Mouse (Mus musculus) intestine, postnatal 0 days (tissue): ENCODE measurements around the gene Ctnnd1. TPM values are rescaled to one million over a fixed set of nuclear protein-coding genes. Genes with fewer than 3 reads are reported as not detected.

Experiments
- ATAC-seq: fragments of 200-750 bp; cut with Nextera tagmentation; 2 replicates; pipeline ENCODE4 v1.8.0; 2017; ENCODE audit warnings: mild to moderate bottlenecking, moderate TSS enrichment, moderate library complexity
- H3K27ac ChIP-seq: fragments of 300-500 bp; sonication (generic); 2 replicates; pipeline ENCODE4 v1.5.1; 2014; ENCODE audit warnings: mild to moderate bottlenecking, low read depth, low read length, moderate library complexity
- H3K27me3 ChIP-seq: fragments of 300-500 bp; sonication (generic); replicated peaks from 2 replicates; pipeline ENCODE4 v1.6.1; 2014; ENCODE audit warnings: low read length, mixed read lengths; ENCODE audit not compliant: control insufficient read depth, insufficient read depth
- H3K36me3 ChIP-seq: fragments of 300-500 bp; sonication (generic); 2 replicates; pipeline ENCODE4 v1.6.1; 2014; ENCODE audit warnings: mild to moderate bottlenecking, moderate library complexity; ENCODE audit not compliant: control insufficient read depth, insufficient read depth
- H3K4me1 ChIP-seq: fragments of 300-500 bp; sonication (generic); replicated peaks from 2 replicates; pipeline ENCODE4 v1.6.1; 2014; ENCODE audit warnings: antibody characterized with exemption, low read length, mixed read lengths; ENCODE audit not compliant: control insufficient read depth, insufficient read depth
- H3K4me2 ChIP-seq: fragments of 300-500 bp; sonication (generic); replicated peaks from 2 replicates; pipeline ENCODE4 v1.6.1; 2014; ENCODE audit warnings: low read depth, mild to moderate bottlenecking, moderate library complexity
- H3K4me3 ChIP-seq: fragments of 300-500 bp; sonication (generic); 2 replicates; pipeline ENCODE4 v1.5.1; 2014; ENCODE audit warnings: low read depth, low read length
- H3K9ac ChIP-seq: fragments of 300-500 bp; sonication (generic); 2 replicates; pipeline ENCODE4 v1.6.1; 2014; ENCODE audit warnings: mild to moderate bottlenecking, low read depth, low read length
- H3K9me3 ChIP-seq: fragments of 300-500 bp; sonication (generic); 2 replicates; pipeline ENCODE4 v1.6.1; 2016; ENCODE audit warnings: mixed run types; ENCODE audit not compliant: control insufficient read depth
- CTCF ChIP-seq: sonication (generic); IDR thresholded peaks from 2 replicates; pipeline ENCODE4 v1.5.1; 2016; ENCODE audit warnings: low read depth, mild to moderate bottlenecking, control low read depth, antibody characterized with exemption, moderate library complexity
- WGBS: fragments of 180-500 bp; shearing (Covaris S2); extraction: QIAGEN DNeasy Blood & Tissue Kit; methylation state at CpG from one replicate; pipeline ENCODE4 v1.1.7; 2014; 5-methylcytosine and 5-hydroxymethylcytosine counted together
- polyA plus RNA-seq: library from polyadenylated mRNA; unstranded; fragments of >200 nt; fragmentation: Nextera tagmentation; extraction: Ambion mirVana; gene quantifications from 2 replicates; pipeline ENCODE4 v1.2.1, GENCODE M21; 2015

The Ctnnd1 gene
- polyA plus RNA-seq, 1 experiment from 2014 or later: 45.4 TPM

DNA sequence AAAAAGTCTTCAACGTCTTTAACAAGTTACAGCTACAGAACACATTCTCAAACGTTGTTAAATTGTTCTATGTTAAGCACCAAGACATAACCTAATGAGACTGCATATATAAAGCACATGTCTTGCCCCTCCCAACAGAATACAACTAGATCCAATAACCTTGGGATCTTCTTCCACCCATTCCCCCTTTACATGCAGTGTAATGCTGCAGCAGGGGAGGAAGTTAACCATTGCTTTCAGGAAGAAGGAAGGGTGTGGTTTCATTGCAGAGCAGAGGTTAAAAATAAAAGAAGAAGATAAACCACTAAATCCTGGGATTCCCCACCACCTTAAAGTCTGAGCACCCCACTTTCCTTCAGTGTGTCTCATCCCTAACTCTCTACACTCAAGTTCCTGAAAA lies 27.9 kb downstream of the Ctnnd1 start:
- no peak for TF ChIP-seq CTCF
- Histone ChIP-seq H3K4me1 (peaks cover 14% of the 10 kb centered on the region), H3K27me3 (no peaks in the 10 kb centered on the region), H3K27ac (peak overlapping the region; percentile 68), H3K36me3 (peaks cover 20% of the 10 kb centered on the region), H3K4me2 (no peak overlapping the region), H3K9ac (no peak overlapping the region), H3K9me3 (no peaks in the 10 kb centered on the region), H3K4me3 (no peak overlapping the region)
- ATAC-seq: no peak
- 43% methylated on average over 2 of the region's 2 CpGs for WGBS

GRCm38 (mm10) chr2:84619646-84620340 lies 30.8 kb downstream of the Ctnnd1 start:
- no peak overlapping the region for H3K4me3 ChIP-seq
- ATAC-seq: no peak
- H3K9me3 ChIP-seq: no peaks in the 10 kb centered on the region
- no peak for TF ChIP-seq CTCF
- H3K27ac ChIP-seq: peak overlapping the region; percentile 73
- H3K9ac ChIP-seq: no peak overlapping the region
- no peak overlapping the region for H3K4me2 ChIP-seq
- peaks cover 12% of the 10 kb centered on the region; the same call in 1 of the 2 replicates for H3K4me1 ChIP-seq
- 92% methylated on average over 21 of the region's 21 CpGs for WGBS
- H3K36me3 ChIP-seq: peaks cover 45% of the 10 kb centered on the region
- H3K27me3 ChIP-seq: no peaks in the 10 kb centered on the region

GRCm38 (mm10) chr2:84618914-84619313 lies 31.7 kb downstream of the Ctnnd1 start:
- H3K9ac ChIP-seq: no peak overlapping the region
- H3K4me2 ChIP-seq: no peak overlapping the region
- H3K27ac ChIP-seq: peak overlapping the region; percentile 73
- H3K4me1 ChIP-seq: peaks cover 8% of the 10 kb centered on the region; the same call in 1 of the 2 replicates
- 0 out of 2 replicates have a peak, but pooled peaks have one; percentile 15 for TF ChIP-seq CTCF
- peak; percentile 98 for ATAC-seq
- no peaks in the 10 kb centered on the region for H3K9me3 ChIP-seq
- no peaks in the 10 kb centered on the region for H3K27me3 ChIP-seq
- H3K36me3 ChIP-seq: peaks cover 53% of the 10 kb centered on the region
- H3K4me3 ChIP-seq: no peak overlapping the region
- 37% methylated on average over 2 of the region's 2 CpGs for WGBS

DNA sequence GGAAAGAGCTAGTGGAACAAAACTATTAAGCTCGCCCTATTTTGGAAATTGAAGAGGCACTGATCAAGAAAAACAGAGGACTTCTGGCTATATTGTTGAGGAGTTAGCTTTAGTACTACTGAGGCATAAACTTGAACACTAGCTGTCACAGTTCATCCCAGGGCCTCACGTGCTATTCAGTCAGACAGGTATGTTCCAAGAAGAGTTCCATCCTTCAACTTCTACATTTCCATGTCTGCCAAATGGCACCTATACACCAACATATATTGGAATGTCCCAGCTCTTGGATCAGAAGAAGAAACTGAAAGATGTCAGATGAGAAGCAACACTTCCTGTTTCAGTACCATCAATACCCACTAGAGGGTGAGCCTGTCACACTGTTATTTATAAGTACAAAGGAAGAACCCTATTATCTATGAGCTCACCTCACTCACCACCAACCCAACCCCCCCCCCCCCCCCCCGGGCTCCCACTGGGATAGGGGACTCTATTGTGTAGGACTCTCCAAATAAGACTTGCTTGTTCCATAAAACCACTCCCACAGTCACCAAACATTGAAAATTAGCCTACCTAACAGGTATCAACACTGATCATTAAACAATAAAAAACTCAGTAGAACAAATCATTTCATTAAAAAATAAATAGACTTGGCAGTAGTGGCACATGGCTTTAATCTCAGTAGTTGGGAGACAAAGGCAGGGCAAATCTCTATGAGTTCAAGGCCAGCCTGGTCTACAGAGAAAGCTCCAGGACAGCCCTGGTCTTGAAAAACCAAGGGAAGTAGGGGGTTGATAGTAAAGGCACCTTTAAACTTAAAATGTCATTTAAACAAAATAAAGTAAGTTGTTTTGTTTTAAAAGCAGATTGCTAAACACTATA lies 32.7 kb downstream of the Ctnnd1 start:
- Histone ChIP-seq H3K4me2 (no peak overlapping the region), H3K9me3 (no peaks in the 10 kb centered on the region), H3K27ac (peak overlapping the region; percentile 73; the same call in 1 of the 2 replicates), H3K36me3 (peaks cover 63% of the 10 kb centered on the region), H3K4me3 (no peak overlapping the region), H3K4me1 (peaks cover 4% of the 10 kb centered on the region; the same call in 1 of the 2 replicates), H3K9ac (no peak overlapping the region), H3K27me3 (no peaks in the 10 kb centered on the region)
- peak; percentile 82 for TF ChIP-seq CTCF
- no peak for ATAC-seq
- WGBS: 57% methylated on average over 3 of the region's 3 CpGs

DNA sequence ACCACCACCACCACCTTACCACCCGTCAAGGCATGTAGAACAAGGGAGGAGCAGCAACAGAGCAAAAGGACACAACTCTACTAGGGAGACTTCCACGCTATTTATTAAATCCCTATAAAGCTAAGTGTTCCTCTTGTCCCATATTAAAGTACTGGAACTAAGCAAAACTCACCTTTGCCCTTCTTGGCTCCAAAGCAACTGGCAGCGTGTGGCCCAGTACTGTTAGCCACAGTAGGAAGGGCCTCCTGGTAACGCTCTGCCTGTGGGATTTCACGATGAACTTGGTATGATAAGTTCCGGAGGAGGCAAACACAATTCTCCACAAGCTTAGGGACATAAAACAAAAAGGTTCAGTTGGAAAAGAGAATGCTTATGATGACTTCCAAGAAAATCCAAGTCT lies 37.8 kb downstream of the Ctnnd1 start:
- H3K4me2 ChIP-seq: no peak overlapping the region
- no peaks in the 10 kb centered on the region for H3K27me3 ChIP-seq
- WGBS: 87% methylated on average over 6 of the region's 6 CpGs
- no peak overlapping the region for H3K9ac ChIP-seq
- H3K36me3 ChIP-seq: peaks cover 90% of the 10 kb centered on the region
- H3K27ac ChIP-seq: no peak overlapping the region
- TF ChIP-seq CTCF: no peak
- H3K9me3 ChIP-seq: no peaks in the 10 kb centered on the region
- H3K4me3 ChIP-seq: no peak overlapping the region
- no peaks in the 10 kb centered on the region for H3K4me1 ChIP-seq
- no peak for ATAC-seq

- Histone ChIP-seq H3K4me1 (no peaks in the 10 kb centered on the region), H3K27ac (no peak overlapping the region), H3K4me2 (no peak overlapping the region), H3K9ac (no peak overlapping the region), H3K9me3 (no peaks in the 10 kb centered on the region), H3K36me3 (peaks cover 92% of the 10 kb centered on the region), H3K4me3 (no peak overlapping the region), H3K27me3 (no peaks in the 10 kb centered on the region)
- TF ChIP-seq CTCF: no peak
- no peak for ATAC-seq
- WGBS: 80% methylated on average over 1 of the region's 1 CpGs
Observed at GRCm38 (mm10) chr2:84607842-84608241, 42.7 kb downstream of the Ctnnd1 start.
